Mouse (Mus musculus) kidney, embryonic 16.5 days (tissue): ENCODE measurements around the gene U2af1. TPM values are rescaled to one million over a fixed set of nuclear protein-coding genes. Genes with fewer than 3 reads are reported as not detected.
A peak's percentile ranks its signal among the peaks of the same experiment; 100 is the strongest.

Experiments
- ATAC-seq: fragments of 200-750 bp; cut with Nextera tagmentation; 2 replicates; pipeline ENCODE4 v1.8.0; 2017; ENCODE audit warnings: moderate TSS enrichment; ENCODE audit not compliant: low FRiP score, low TSS enrichment
- H3K27ac ChIP-seq: fragments of 300-500 bp; sonication (generic); 2 replicates; pipeline ENCODE4 v1.5.1; 2014; ENCODE audit warnings: low read length
- H3K27me3 ChIP-seq: fragments of 300-500 bp; sonication (generic); 2 replicates; pipeline ENCODE4 v1.6.1; 2014; ENCODE audit warnings: low read length, control low read depth, mixed read lengths; ENCODE audit not compliant: insufficient read depth
- H3K36me3 ChIP-seq: fragments of 300-500 bp; sonication (generic); 2 replicates; pipeline ENCODE4 v1.6.1; 2014; ENCODE audit warnings: low read length, control low read depth, mixed read lengths; ENCODE audit not compliant: insufficient read depth
- H3K4me1 ChIP-seq: fragments of 300-500 bp; sonication (generic); 2 replicates; pipeline ENCODE4 v1.6.1; 2014; ENCODE audit warnings: low read length, control low read depth, mixed read lengths; ENCODE audit not compliant: insufficient read depth
- H3K4me2 ChIP-seq: fragments of 300-500 bp; sonication (generic); replicated peaks from 2 replicates; pipeline ENCODE4 v1.6.1; 2014; ENCODE audit warnings: low read depth, low read length
- H3K4me3 ChIP-seq: fragments of 300-500 bp; sonication (generic); 2 replicates; pipeline ENCODE4 v1.5.1; 2014; ENCODE audit warnings: mild to moderate bottlenecking, low read length
- H3K9ac ChIP-seq: fragments of 300-500 bp; sonication (generic); replicated peaks from 2 replicates; pipeline ENCODE4 v1.6.1; 2014; ENCODE audit warnings: low read length
- H3K9me3 ChIP-seq: fragments of 300-500 bp; sonication (generic); 2 replicates; pipeline ENCODE4 v1.6.1; 2016; ENCODE audit warnings: low read length, control low read depth
- WGBS: fragments of 180-500 bp; shearing (Covaris S2); extraction: QIAGEN DNeasy Blood & Tissue Kit; methylation state at CpG from one replicate; pipeline ENCODE4 v1.1.7; 2014; 5-methylcytosine and 5-hydroxymethylcytosine counted together
- polyA plus RNA-seq: library from polyadenylated mRNA; unstranded; fragments of >200 nt; fragmentation: Nextera tagmentation; extraction: Ambion mirVana; gene quantifications from 2 replicates; pipeline ENCODE4 v1.2.1, GENCODE M21; 2015

The U2af1 gene
- polyA plus RNA-seq, 1 experiment from 2014 or later = 338 TPM

DNA sequence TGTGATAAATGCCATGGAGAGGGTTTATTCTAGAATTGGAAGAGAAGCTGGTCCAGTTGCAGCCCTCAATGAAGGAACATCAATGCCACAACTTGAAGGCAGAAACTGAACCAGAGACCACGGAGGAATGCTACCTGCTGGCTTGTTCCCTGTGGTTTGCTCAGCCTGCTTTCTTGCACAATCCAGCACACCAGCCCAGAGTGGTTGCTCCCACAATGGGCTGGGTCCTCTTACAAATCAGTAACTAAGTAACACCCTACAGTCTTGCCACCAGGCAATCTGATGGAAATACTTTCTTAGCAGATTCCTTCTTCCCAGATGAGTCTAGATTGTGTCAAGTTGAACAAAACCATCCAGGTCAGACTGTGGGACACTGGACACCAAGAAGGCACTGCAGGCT is 30.9 kb upstream of the U2af1 start:
- H3K9ac ChIP-seq = no peak overlapping the region
- ATAC-seq = no peak
- no peaks in the 10 kb centered on the region for H3K36me3 ChIP-seq
- no peak overlapping the region for H3K4me2 ChIP-seq
- 76% methylated on average over 1 of the region's 1 CpGs for WGBS
- no peaks in the 10 kb centered on the region for H3K27me3 ChIP-seq
- no peak overlapping the region for H3K27ac ChIP-seq
- H3K4me1 ChIP-seq = peaks cover 29% of the 10 kb centered on the region
- H3K9me3 ChIP-seq = no peaks in the 10 kb centered on the region
- no peak overlapping the region for H3K4me3 ChIP-seq

DNA sequence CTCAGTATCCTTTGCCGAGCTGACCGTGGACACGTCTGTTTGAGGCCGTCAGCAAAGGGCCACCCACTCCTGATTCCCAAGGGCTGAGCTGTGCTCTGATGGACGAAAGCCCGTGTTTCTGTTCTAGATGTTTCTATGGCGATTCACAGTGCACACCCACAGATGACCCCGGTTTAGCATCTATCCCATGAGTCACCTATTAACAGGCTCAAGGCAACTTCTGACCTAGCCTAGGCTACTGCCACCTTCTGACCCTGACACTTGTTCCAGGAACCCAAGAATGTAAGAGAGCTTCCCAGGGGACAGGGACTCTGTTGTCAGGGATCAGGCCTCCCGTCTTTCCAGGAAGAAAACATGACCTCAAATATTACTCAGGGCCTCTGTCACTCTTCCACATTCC is 29.4 kb upstream of the U2af1 start:
- no peak overlapping the region for H3K4me3 ChIP-seq
- WGBS = 32% methylated on average over 9 of the region's 9 CpGs
- H3K36me3 ChIP-seq = no peaks in the 10 kb centered on the region
- no peaks in the 10 kb centered on the region for H3K27me3 ChIP-seq
- no peaks in the 10 kb centered on the region for H3K9me3 ChIP-seq
- H3K4me1 ChIP-seq = peaks cover 19% of the 10 kb centered on the region
- no peak overlapping the region for H3K27ac ChIP-seq
- ATAC-seq = no peak
- no peak overlapping the region for H3K4me2 ChIP-seq
- no peak overlapping the region for H3K9ac ChIP-seq

GRCm38 (mm10) chr17:31686225-31686564 is 27.5 kb upstream of the U2af1 start:
- Histone ChIP-seq H3K4me1 (peaks cover 14% of the 10 kb centered on the region), H3K9me3 (no peaks in the 10 kb centered on the region), H3K27ac (peak overlapping the region; percentile 90), H3K27me3 (no peaks in the 10 kb centered on the region), H3K4me3 (no peak overlapping the region), H3K4me2 (peak overlapping the region; percentile 32; the same call in 1 of the 2 replicates), H3K9ac (peak overlapping the region; percentile 62), H3K36me3 (no peaks in the 10 kb centered on the region)
- peak; percentile 59 for ATAC-seq
- whole genome bisulfite sequencing = 27% methylated on average over 3 of the region's 3 CpGs

DNA sequence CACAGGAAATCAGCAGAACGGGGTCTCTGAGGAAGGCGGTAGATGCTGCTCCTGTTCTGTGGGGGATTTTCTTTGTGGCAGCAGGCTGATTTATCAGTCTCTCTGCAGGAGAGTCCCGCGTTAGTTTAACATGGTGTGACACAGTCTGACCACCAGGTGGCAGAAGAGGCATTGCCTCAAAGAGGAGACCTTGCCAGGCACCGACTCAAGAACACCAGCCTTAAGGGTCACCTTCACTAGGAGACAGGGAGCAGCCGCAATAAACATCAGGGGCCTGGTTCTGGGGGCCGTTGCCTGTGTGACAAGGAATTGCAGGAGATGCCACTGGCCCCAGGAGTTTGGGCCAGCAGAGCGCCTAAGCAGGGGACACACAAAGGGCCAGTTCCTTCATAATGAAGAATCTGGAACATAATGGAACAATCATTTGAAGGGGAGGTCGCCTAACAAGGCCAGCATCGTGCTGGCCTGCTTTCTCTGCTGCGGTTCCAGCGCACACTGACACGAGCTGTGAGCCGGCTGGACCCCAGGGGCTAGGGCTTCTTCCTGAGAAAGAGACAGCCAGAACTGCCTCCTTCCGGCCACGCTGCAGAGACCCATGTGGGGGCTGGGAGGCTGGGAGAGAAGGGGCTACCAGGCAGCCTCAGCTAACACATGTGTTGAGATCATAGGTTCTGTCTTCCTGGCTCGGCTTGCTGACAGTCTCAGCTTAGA is 27.0 kb upstream of the U2af1 start:
- Histone ChIP-seq H3K27me3 (no peaks in the 10 kb centered on the region), H3K36me3 (no peaks in the 10 kb centered on the region), H3K4me2 (peak overlapping the region; percentile 32; the same call in 1 of the 2 replicates), H3K9me3 (no peaks in the 10 kb centered on the region), H3K4me1 (peaks cover 14% of the 10 kb centered on the region), H3K4me3 (no peak overlapping the region), H3K27ac (peak overlapping the region; percentile 90), H3K9ac (peak overlapping the region; percentile 62)
- peak; percentile 36 for ATAC-seq
- WGBS = 12% methylated on average over 17 of the region's 17 CpGs

DNA sequence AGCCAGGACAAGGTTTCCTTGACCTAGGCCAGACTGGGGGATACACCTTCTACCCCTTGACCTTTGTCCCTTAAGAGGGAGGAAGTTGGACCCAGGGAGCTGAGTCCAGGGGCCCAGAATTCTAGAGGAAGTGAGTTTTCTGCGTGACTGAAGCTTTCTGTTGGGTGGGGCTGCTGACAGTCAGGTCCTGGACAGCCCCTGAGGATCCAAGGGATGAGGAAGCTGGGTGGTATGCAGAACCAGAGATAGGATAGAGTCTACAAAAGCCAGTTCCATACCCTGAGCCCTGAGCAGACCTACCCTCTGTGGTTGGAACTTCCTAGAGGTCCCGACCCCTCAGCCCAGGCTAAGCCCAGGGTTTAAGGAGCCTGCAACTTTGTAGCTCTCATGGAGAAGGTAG is 21.8 kb upstream of the U2af1 start:
- H3K4me2 ChIP-seq = no peak overlapping the region
- no peak overlapping the region for H3K4me3 ChIP-seq
- no peak for ATAC-seq
- H3K9ac ChIP-seq = no peak overlapping the region
- 0 out of 2 replicates have a peak, but pooled peaks cover 2% of the 10 kb centered on the region for H3K4me1 ChIP-seq
- H3K36me3 ChIP-seq = no peaks in the 10 kb centered on the region
- no peaks in the 10 kb centered on the region for H3K9me3 ChIP-seq
- no peaks in the 10 kb centered on the region for H3K27me3 ChIP-seq
- H3K27ac ChIP-seq = no peak overlapping the region
- 65% methylated on average over 2 of the region's 2 CpGs for WGBS

GRCm38 (mm10) chr17:31677507-31677906 is 18.8 kb upstream of the U2af1 start, which contains the start of gene Cryaa:
Gene Cryaa, plus strand, starts transcription at chr17:31677807.
- Histone ChIP-seq H3K4me3 (no peak within 1 kb of the TSS), H3K9ac (no peak within 1 kb of the TSS), H3K4me1 (no peaks in the 10 kb centered on the region), H3K27ac (no peak within 1 kb of the TSS), H3K36me3 (no peaks in the 10 kb centered on the region), H3K27me3 (no peaks in the 10 kb centered on the region), H3K9me3 (no peaks in the 10 kb centered on the region), H3K4me2 (no peak within 1 kb of the TSS)
- no peak for ATAC-seq
- WGBS = 81% methylated on average over 8 of the region's 8 CpGs

DNA sequence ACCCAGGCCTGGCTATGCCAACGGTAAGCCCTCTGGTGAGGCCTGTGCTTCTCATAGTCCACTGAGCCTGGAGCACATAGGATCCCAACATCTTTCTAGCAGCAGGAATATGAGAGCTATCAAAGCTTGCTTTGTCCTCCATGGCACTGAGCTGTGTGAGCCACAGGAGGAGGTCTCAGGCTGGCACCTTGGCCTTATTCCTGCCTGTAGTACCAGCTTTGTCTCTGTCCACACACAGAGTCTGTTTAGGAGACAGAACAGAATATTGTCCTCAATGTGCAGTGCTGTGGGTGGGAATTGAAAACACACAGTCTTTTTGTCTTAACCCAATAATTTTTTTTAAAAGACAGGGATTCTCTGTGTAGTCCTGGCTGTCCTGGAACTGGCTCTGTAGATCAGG is 15.7 kb upstream of the U2af1 start:
- Histone ChIP-seq H3K36me3 (no peaks in the 10 kb centered on the region), H3K4me2 (no peak overlapping the region), H3K27me3 (no peaks in the 10 kb centered on the region), H3K4me3 (no peak overlapping the region), H3K27ac (no peak overlapping the region), H3K9ac (no peak overlapping the region), H3K4me1 (peaks cover 4% of the 10 kb centered on the region; the same call in 1 of the 2 replicates), H3K9me3 (no peaks in the 10 kb centered on the region)
- no peak for ATAC-seq
- WGBS = 69% methylated on average over 1 of the region's 1 CpGs

- Histone ChIP-seq H3K4me2 (no peak overlapping the region), H3K27ac (no peak overlapping the region), H3K9ac (no peak overlapping the region), H3K4me1 (peaks cover 4% of the 10 kb centered on the region; the same call in 1 of the 2 replicates), H3K9me3 (no peaks in the 10 kb centered on the region), H3K4me3 (no peak overlapping the region), H3K27me3 (no peaks in the 10 kb centered on the region), H3K36me3 (no peaks in the 10 kb centered on the region)
- WGBS = 84% methylated on average over 12 of the region's 12 CpGs
- no peak for ATAC-seq
These were observed 13.6 kb upstream of the U2af1 start for GRCm38 (mm10) chr17:31672279-31672678.

DNA sequence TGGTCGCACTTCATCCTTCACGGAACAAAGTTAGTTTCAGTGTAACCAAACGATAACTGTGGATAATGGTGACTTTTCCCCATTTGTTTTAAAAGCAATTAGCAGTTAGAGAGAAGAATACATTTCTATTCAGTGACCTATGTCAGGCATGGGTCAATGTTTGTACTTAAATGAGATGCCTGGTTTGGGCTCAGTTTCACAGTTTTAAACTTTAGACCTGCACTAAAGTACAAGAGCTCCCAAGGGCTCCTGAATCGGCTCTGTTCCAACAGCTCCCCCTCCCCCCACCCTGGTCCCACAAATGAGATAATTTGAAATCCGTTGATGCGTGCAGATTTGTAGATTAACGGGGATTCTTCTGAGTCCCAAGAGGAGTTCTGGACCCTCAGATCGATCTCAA is 13.0 kb upstream of the U2af1 start:
- Histone ChIP-seq H3K27ac (no peak overlapping the region), H3K36me3 (no peaks in the 10 kb centered on the region), H3K9me3 (no peaks in the 10 kb centered on the region), H3K4me2 (no peak overlapping the region), H3K9ac (no peak overlapping the region), H3K4me1 (peaks cover 4% of the 10 kb centered on the region; the same call in 1 of the 2 replicates), H3K27me3 (no peaks in the 10 kb centered on the region), H3K4me3 (no peak overlapping the region)
- no peak for ATAC-seq
- 43% methylated on average over 8 of the region's 8 CpGs for WGBS

GRCm38 (mm10) chr17:31670163-31670562 is 11.5 kb upstream of the U2af1 start:
- ATAC-seq = no peak
- Histone ChIP-seq H3K27ac (no peak overlapping the region), H3K4me1 (peaks cover 4% of the 10 kb centered on the region; the same call in 1 of the 2 replicates), H3K9ac (no peak overlapping the region), H3K27me3 (no peaks in the 10 kb centered on the region), H3K4me2 (no peak overlapping the region), H3K9me3 (no peaks in the 10 kb centered on the region), H3K4me3 (no peak overlapping the region), H3K36me3 (no peaks in the 10 kb centered on the region)
- WGBS = 51% methylated on average over 11 of the region's 11 CpGs
